Mouse (Mus musculus) cerebellum, adult 2 months (tissue): ENCODE results near the gene Krtap5-1. TPM values are rescaled to one million over a fixed set of nuclear protein-coding genes. Genes with fewer than 3 reads are reported as not detected.
"Not testable (repeated sequence)": the region's sequence is repeated elsewhere in the genome, so short reads cannot be mapped to it uniquely, and the experiment has no call there.

Experiments
- DNase-seq, 2 experiments: peaks; one replicate each; pipeline ENCODE4 v3.0.0; 2021
- H3K27ac ChIP-seq: fragments of 200-500 bp; 2 replicates; pipeline ENCODE4 v1.5.1; 2012; ENCODE audit warnings: low read length, control low read depth, inconsistent platforms; ENCODE audit not compliant: insufficient read depth
- H3K27me3 ChIP-seq: fragments of 200-500 bp; 2 replicates; pipeline ENCODE4 v1.6.1; 2012; ENCODE audit warnings: inconsistent platforms, mild to moderate bottlenecking, low read length, moderate library complexity; ENCODE audit not compliant: control insufficient read depth, insufficient read depth
- H3K4me1 ChIP-seq: fragments of 200-500 bp; 2 replicates; pipeline ENCODE4 v1.6.1; 2011; ENCODE audit warnings: low read length; ENCODE audit not compliant: control insufficient read depth, insufficient read depth
- H3K4me3 ChIP-seq: fragments of 200-500 bp; replicated peaks from 2 replicates; pipeline ENCODE3; 2011; ENCODE audit warnings: mild to moderate bottlenecking, low read depth, low read length, control low read depth; ENCODE audit not compliant: insufficient read depth
- CTCF ChIP-seq: fragments of 200-500 bp; IDR thresholded peaks from 2 replicates; pipeline ENCODE4 v1.5.1; 2011; ENCODE audit warnings: low read depth, mild to moderate bottlenecking, control low read depth, low read length, moderate library complexity, borderline replicate concordance; ENCODE audit not compliant: insufficient read depth
- POLR2A ChIP-seq: fragments of 200-500 bp; IDR thresholded peaks from 2 replicates; pipeline ENCODE4 v1.6.1; 2011; ENCODE audit warnings: low read length, control low read depth, borderline replicate concordance; ENCODE audit not compliant: insufficient read depth
- WGBS: fragments of 180-500 bp; shearing (Covaris S2); methylation state at CpG from one replicate; pipeline ENCODE4 v1.1.7; 2018; 5-methylcytosine and 5-hydroxymethylcytosine counted together
- polyA plus RNA-seq: library from polyadenylated mRNA; depleted of rRNA; stranded (reverse); fragments of >200 nt; gene quantifications from 2 replicates; pipeline ENCODE4 v1.2.3, GENCODE M21; 2012

The Krtap5-1 gene
- polyA plus RNA-seq, 1 experiment = not detected

DNA sequence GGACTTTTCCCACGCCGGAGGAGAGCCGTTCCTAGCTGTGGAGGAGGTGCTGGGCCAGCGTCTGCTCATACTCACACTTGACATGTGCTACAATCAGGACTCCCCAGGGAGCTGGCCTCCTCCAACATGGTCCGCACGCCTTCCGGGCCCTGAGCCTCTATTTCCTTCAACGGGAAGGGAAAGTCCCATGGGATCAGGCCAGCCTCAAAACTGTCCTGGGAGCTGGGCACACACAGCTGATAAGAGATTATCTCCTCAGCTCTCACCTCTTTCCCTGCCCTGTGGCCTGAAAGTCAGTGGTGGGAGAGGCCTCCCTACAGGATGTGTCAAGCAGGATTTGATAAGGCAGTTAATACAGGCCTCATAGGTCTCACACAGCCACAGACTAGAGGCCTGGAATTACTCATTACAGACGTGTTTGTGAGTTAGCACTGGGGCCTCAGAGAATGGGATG, 33.4 kb upstream of the Krtap5-1 start:
- Histone ChIP-seq H3K4me3 (no peak overlapping the region), H3K4me1 (peaks cover 10% of the 10 kb centered on the region), H3K27ac (no peak overlapping the region), H3K27me3 (no peaks in the 10 kb centered on the region)
- TF ChIP-seq CTCF = no peak
- TF ChIP-seq POLR2A = no peak
- WGBS = 31% methylated on average over 9 of the region's 9 CpGs
- peak in 1 of 2 experiments; percentile 9 for DNase-seq

DNA sequence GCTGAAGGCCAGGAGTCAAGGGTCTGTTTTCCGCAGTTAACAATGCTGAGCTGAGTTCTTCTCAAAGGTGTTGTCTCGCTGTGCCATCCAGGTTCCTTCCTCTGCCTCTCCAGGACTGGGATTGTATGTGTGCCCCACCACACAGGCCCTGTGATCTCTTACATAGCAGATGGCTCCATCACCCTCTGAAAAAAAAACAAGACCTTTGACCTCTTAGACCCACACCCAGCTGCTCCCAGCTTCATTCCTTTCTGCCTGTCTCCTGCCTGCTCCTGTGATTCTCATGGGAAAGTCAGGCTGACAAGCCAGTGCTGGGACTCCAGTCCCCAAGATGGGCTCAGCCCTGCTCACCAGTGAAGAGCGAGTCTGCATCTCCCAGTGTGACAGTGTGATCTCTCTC, 31.6 kb upstream of the Krtap5-1 start:
- 89% methylated on average over 3 of the region's 3 CpGs for WGBS
- TF ChIP-seq CTCF (no peak), POLR2A (no peak)
- no peak for DNase-seq
- Histone ChIP-seq H3K4me1 (no peaks in the 10 kb centered on the region; the same call in 1 of the 2 replicates), H3K4me3 (no peak overlapping the region), H3K27ac (no peak overlapping the region), H3K27me3 (no peaks in the 10 kb centered on the region)

DNA sequence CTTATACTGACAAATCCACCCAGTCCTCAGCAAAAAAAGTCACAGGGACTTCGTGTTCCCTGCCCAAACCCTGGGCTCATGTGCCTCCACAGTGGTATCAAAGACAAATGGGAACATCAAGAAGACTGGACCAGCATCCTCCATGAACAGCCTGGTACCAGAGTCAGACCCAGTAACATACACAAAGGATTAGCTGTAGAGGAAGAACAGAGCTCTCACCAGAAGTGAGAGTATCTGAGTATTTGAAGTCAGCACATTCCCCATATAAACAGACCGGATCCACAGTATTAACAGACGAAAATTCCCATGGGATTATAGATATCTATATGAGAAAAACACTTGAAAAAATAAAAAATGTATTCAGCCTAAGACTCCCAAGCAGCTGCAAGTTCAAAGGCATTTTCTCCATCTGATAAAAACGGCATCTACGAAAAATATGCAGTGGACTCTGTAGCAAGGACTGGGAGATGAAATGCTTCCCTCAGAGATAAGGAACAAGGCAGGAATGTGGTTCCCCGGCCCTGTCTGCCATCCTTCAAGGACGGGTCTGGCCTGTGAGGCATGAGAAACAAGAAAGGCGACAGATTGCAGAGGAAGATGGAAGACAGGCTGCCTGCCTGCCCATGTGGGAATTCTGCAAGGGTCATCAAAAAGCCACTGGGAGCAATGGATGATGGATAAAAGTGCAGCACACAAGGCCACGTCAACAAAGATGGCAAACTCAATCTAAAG, 30.0 kb upstream of the Krtap5-1 start:
- Histone ChIP-seq H3K4me3 (no peak overlapping the region), H3K4me1 (no peaks in the 10 kb centered on the region; the same call in 1 of the 2 replicates), H3K27me3 (no peaks in the 10 kb centered on the region), H3K27ac (no peak overlapping the region)
- TF ChIP-seq POLR2A = no peak
- no peak for TF ChIP-seq CTCF
- 71% methylated on average over 9 of the region's 9 CpGs for WGBS
- no peak for DNase-seq

DNA sequence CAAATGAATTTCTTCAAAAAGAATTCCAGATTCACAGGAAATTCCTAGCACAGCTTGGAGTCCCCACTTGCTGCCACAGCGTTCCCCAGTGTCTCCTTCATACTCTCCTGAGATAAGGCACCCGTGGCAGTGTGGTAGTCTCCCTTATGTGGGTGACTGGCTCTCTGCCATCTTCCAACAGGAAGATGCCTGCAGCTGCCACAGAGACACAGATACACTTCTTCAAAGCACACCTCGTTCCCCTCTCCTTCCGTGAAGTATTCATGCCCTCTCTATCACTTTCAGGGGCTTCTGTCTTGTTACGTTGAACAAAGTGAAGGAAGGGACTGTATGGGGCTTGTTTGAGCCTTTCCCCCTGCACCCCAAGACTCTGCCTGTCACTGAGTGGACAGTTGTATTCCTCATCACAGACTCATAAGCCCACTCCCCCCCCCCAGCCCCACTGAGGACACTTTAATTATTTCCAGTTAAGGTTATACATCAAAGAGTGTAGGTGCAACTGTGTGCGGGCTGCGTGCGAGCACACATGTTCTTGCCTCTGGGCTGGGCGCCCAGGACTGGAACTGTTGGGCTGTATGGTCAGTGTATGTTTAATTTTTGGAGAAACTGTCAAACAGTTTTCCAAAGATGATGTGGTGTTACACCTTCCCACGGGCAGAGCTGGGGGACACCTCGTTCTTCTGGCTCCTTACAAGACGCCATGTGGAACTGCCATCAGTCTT, 26.6 kb upstream of the Krtap5-1 start:
- 81% methylated on average over 12 of the region's 12 CpGs for WGBS
- DNase-seq = no peak

DNA sequence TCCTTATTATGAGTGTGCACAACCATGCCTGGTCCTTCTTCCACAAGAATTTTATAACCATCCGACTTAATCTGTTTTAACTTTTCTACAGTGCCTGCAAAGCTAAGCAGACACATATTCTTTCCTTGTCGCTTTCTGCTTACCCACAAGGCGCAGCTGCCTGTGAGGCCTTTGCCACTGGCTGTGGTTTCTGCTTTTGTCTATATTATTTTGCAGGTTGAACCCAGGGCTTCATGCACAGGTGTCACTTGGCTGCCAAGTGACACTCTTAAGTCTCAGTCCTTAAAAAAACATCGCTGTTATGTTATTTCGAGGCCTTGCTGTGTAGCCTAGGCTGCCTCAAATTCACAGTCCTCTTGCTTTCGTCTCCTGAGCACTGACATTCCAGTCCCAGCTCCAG, 25.7 kb upstream of the Krtap5-1 start:
- TF ChIP-seq CTCF (no peak), POLR2A (no peak)
- Histone ChIP-seq H3K4me1 (no peaks in the 10 kb centered on the region), H3K27ac (no peak overlapping the region), H3K27me3 (no peaks in the 10 kb centered on the region), H3K4me3 (no peak overlapping the region)
- WGBS = 95% methylated on average over 6 of the region's 6 CpGs
- no peak for DNase-seq

More for the DNA sequence above, 26.6 kb upstream of the Krtap5-1 start:
- no peak overlapping the region for H3K4me3 ChIP-seq
- no peak overlapping the region for H3K27ac ChIP-seq
- no peak for TF ChIP-seq CTCF
- no peak for TF ChIP-seq POLR2A
- H3K4me1 ChIP-seq = no peaks in the 10 kb centered on the region
- H3K27me3 ChIP-seq = no peaks in the 10 kb centered on the region

DNA sequence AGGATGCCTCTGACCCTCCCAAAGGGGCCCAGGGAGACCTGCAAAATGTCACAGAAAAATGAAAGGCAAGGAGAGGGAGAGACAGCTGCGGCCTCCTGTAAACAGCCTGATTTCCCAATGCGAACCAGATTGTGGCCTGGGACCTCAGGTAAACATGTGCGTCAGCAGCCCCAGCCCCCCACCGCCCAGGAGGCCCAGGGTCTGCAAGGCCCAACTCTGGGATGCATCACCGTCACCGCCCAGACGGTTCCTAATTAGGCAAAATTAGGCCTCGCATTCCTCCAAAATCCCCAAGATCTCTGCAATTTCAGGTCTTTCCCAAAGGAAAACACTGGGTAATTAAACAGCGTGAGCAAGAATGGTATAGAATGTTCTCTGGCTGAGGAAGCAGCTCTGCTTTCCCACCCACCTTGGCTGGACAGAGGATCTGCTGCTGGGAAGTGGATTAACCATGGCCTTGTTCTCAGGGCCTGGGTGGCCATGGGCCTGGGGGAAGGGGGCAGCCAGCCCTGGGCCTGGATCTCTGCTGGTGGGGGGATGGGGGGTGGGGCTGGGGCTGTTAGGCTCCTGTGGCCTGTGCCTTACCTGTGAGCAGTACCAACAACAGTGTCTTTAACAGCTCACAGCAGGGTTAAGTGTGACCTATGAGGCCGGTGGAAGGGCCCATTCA, 24.9 kb upstream of the Krtap5-1 start:
- H3K27ac ChIP-seq = not testable (repeated sequence)
- WGBS = 71% methylated on average over 6 of the region's 10 CpGs

DNA sequence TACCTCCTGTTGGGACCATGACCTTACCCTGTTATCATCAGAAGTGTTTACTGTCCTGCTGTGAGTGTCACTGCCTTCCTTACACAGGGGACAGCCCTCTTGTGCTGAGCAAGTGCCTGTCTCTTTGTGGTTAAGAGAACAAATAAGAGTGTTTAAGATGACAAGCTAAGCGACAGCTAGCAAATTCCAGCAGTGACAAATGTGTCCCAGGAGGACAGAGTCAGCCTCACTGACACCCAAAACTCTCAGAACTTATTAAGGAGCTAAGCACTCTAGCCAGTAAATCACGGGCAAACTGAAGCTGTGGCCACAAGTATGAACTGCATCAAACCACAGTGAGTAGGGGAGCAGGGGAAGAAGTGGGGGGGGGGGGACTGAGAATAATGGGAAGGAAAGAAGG, 24.0 kb upstream of the Krtap5-1 start:
- Histone ChIP-seq H3K27ac (no peak overlapping the region), H3K27me3 (no peaks in the 10 kb centered on the region), H3K4me1 (no peaks in the 10 kb centered on the region), H3K4me3 (no peak overlapping the region)
- TF ChIP-seq CTCF (no peak), POLR2A (no peak)
- DNase-seq = no peak
- WGBS = 59% methylated on average over 2 of the region's 2 CpGs

More for the DNA sequence above, 24.9 kb upstream of the Krtap5-1 start:
- not testable (repeated sequence) for H3K27me3 ChIP-seq, H3K4me1 ChIP-seq, H3K4me3 ChIP-seq, DNase-seq
